Mouse (Mus musculus): ENCODE results near the gene Lamb3. TPM values are rescaled to one million over a fixed set of nuclear protein-coding genes. Genes with fewer than 3 reads are reported as not detected.

The Lamb3 gene
- total and polyA plus RNA-seq, 3 experiments: 10.1 to 14.6 (median 12.3) TPM

- dilution Hi-C loops (cut with MboI; ENCODE audit: extremely low pct_ligation_motif_present, extremely low pct_unique_long_range_greater_than_20kb, low sequenced_read_pairs) (no loop called here), in situ Hi-C loops (cut with MboI; ENCODE audit: low pct_ligation_motif_present, low pct_unique_long_range_greater_than_20kb, low sequenced_read_pairs) (no loop called here)
- Histone ChIP-seq H3K9ac (ENCODE audit: insufficient read depth, low read depth) (no peak overlapping the region), H3K4me3 (replicated peaks in 1 of 3; ENCODE audit: low read depth in 2 of 3, low read length in 2 of 3, poor library complexity in 1 of 3) (no peak overlapping the region), H3K4me1 (ENCODE audit: control insufficient read depth in 1 of 2, insufficient read depth in 2 of 2) (peaks cover 14 to 49% of the 10 kb centered on the region in 2 experiments), H3K79me2 (replicated peaks; ENCODE audit: control insufficient read depth, extremely low read depth, insufficient read depth, poor library complexity, severe bottlenecking) (no peaks in the 10 kb centered on the region), H3K27ac (ENCODE audit: insufficient read depth, low read depth) (no peak overlapping the region), H3K4me2 (ENCODE audit: insufficient read depth, low read depth, poor library complexity, severe bottlenecking) (no peak overlapping the region), H3K9me3 (replicated peaks; ENCODE audit: low read length) (no peaks in the 10 kb centered on the region), H3K36me3 (replicated peaks in 1 of 2; ENCODE audit: control insufficient read depth in 1 of 2, insufficient read depth in 1 of 2, low read length in 1 of 2) (peaks cover 3 to 14% of the 10 kb centered on the region in 2 experiments), H3K27me3 (replicated peaks) (no peaks in the 10 kb centered on the region)
- no peak for TF ChIP-seq MEF2A (IDR thresholded peaks at IDR 0.05; ENCODE audit: borderline replicate concordance, low read depth, low read length)
- DNase-seq (ENCODE audit: extremely low read depth): no peak
These were observed 36.2 kb downstream of the Lamb3 start for GRCm38 (mm10) chr1:193243571-193244193.

- dilution Hi-C loops (cut with MboI; ENCODE audit: extremely low pct_ligation_motif_present, extremely low pct_unique_long_range_greater_than_20kb, low sequenced_read_pairs) (no loop called here), in situ Hi-C loops (cut with MboI; ENCODE audit: low pct_ligation_motif_present, low pct_unique_long_range_greater_than_20kb, low sequenced_read_pairs) (no loop called here)
- no peaks in the 10 kb centered on the region for H3K9me3 ChIP-seq (replicated peaks; ENCODE audit: low read length)
- H3K27ac ChIP-seq (ENCODE audit: insufficient read depth, low read depth): no peak overlapping the region
- no peaks in the 10 kb centered on the region for H3K79me2 ChIP-seq (replicated peaks; ENCODE audit: control insufficient read depth, extremely low read depth, insufficient read depth, poor library complexity, severe bottlenecking)
- no peak for DNase-seq (ENCODE audit: extremely low read depth)
- peaks cover 14 to 54% of the 10 kb centered on the region in 2 experiments for H3K4me1 ChIP-seq (ENCODE audit: control insufficient read depth in 1 of 2, insufficient read depth in 2 of 2)
- no peak overlapping the region for H3K9ac ChIP-seq (ENCODE audit: insufficient read depth, low read depth)
- H3K36me3 ChIP-seq (replicated peaks in 1 of 2; ENCODE audit: control insufficient read depth in 1 of 2, insufficient read depth in 1 of 2, low read length in 1 of 2): peaks cover 3 to 15% of the 10 kb centered on the region in 2 experiments
- no peak overlapping the region for H3K4me2 ChIP-seq (ENCODE audit: insufficient read depth, low read depth, poor library complexity, severe bottlenecking)
- no peak overlapping the region for H3K4me3 ChIP-seq (replicated peaks in 1 of 3; ENCODE audit: low read depth in 2 of 3, low read length in 2 of 3, poor library complexity in 1 of 3)
- TF ChIP-seq NRF1 (IDR thresholded peaks at IDR 0.05; ENCODE audit: low read depth, low read length) (no peak), E2F4 (IDR thresholded peaks at IDR 0.05; ENCODE audit: insufficient replicate concordance, low read depth, low read length) (no peak)
- no peaks in the 10 kb centered on the region for H3K27me3 ChIP-seq (replicated peaks)
These were observed 36.7 kb downstream of the Lamb3 start for GRCm38 (mm10) chr1:193244235-193244634.

- Histone ChIP-seq H3K4me2 (ENCODE audit: insufficient read depth, low read depth, poor library complexity, severe bottlenecking) (no peak overlapping the region), H3K27ac (ENCODE audit: insufficient read depth, low read depth) (no peak overlapping the region), H3K4me1 (ENCODE audit: control insufficient read depth in 1 of 2, insufficient read depth in 2 of 2) (peaks cover 8 to 63% of the 10 kb centered on the region in 2 experiments), H3K27me3 (replicated peaks) (no peaks in the 10 kb centered on the region), H3K4me3 (replicated peaks in 1 of 3; ENCODE audit: low read depth in 2 of 3, low read length in 2 of 3, poor library complexity in 1 of 3) (no peak overlapping the region), H3K9me3 (replicated peaks; ENCODE audit: low read length) (no peaks in the 10 kb centered on the region), H3K36me3 (replicated peaks in 1 of 2; ENCODE audit: control insufficient read depth in 1 of 2, insufficient read depth in 1 of 2, low read length in 1 of 2) (peaks cover 4 to 18% of the 10 kb centered on the region in 2 experiments), H3K9ac (ENCODE audit: insufficient read depth, low read depth) (no peak overlapping the region), H3K79me2 (replicated peaks; ENCODE audit: control insufficient read depth, extremely low read depth, insufficient read depth, poor library complexity, severe bottlenecking) (no peaks in the 10 kb centered on the region)
- TF ChIP-seq JUND (conservative IDR thresholded peaks at IDR 0.05; ENCODE audit: low read depth, low read length) (no peak), E2F4 (IDR thresholded peaks at IDR 0.05; ENCODE audit: insufficient replicate concordance, low read depth, low read length) (no peak), RCOR1 (conservative IDR thresholded peaks at IDR 0.05; ENCODE audit: low read depth, low read length) (no peak), GABPA (IDR thresholded peaks at IDR 0.05; ENCODE audit: insufficient replicate concordance, low read depth, low read length) (no peak), ETS1 (conservative IDR thresholded peaks at IDR 0.05; ENCODE audit: low read depth, low read length) (no peak)
- DNase-seq (ENCODE audit: extremely low read depth): no peak
- in situ Hi-C loops (cut with MboI; ENCODE audit: low pct_ligation_motif_present, low pct_unique_long_range_greater_than_20kb, low sequenced_read_pairs) (loop anchor here (5.0 kb wide), 1 partner anchor 43 kb away; the partner anchor contains the start of gene Lamb3), dilution Hi-C loops (cut with MboI; ENCODE audit: extremely low pct_ligation_motif_present, extremely low pct_unique_long_range_greater_than_20kb, low sequenced_read_pairs) (no loop called here)
These were observed 42.5 kb downstream of the Lamb3 start for GRCm38 (mm10) chr1:193250026-193250425.

Data from CH12.LX (cell line).